Comparison of ENCODE assay signal across 18 mouse cellular contexts in genomic region chr7:64691831-64692230, GRCm38 (mm10).
DNase-seq lines count a peak whose midpoint lies in the region; ATAC-seq lines count a peak whose summit lies in the region.
"Had no signal": no experiment of that assay in that cellular context is flagged by ENCODE, and none has a peak within 500 bp of the region (broad histone marks: within the 10 kb centered on the region; RNA-seq: fewer than 3 reads in every experiment).

No protein-coding gene starts in this region.

- no peak overlapping the region for H3K4me3 ChIP-seq in midbrain, embryonic 11.5 days (ENCODE audit: low read depth, low read length)
- no peak overlapping the region for H3K4me3 ChIP-seq in midbrain, embryonic 16.5 days (ENCODE audit: low read depth, low read length)

- peak; percentile 78 for DNase-seq in heart, adult 11 months
- no peak for DNase-seq in heart, adult 9 months (ENCODE audit: low spot score in 2 of 2)
- DNase-seq in midbrain, embryonic 11.5 days (ENCODE audit: low spot score, missing footprints): peak; percentile 65
- DNase-seq: adrenal gland, adult 2 months; adrenal gland, adult 8-10 months; adrenal gland, postnatal 10 days; adrenal gland, postnatal 14 days; adrenal gland, postnatal 25 days; adrenal gland, postnatal 36 days; B cell, adult 2 months; cerebellum, adult 11 months; cerebellum, adult 11-12 months; cerebellum, adult 18-20 months had no signal

- 100% methylated on average over 2 of the region's 2 CpGs for WGBS in midbrain, embryonic 11.5 days
- WGBS in midbrain, embryonic 16.5 days: 93% methylated on average over 2 of the region's 2 CpGs

- no peak overlapping the region for H3K4me2 ChIP-seq in midbrain, embryonic 11.5 days
- H3K4me2 ChIP-seq in midbrain, embryonic 16.5 days (ENCODE audit: low read length): no peak overlapping the region

- H3K36me3 ChIP-seq in midbrain, embryonic 11.5 days (ENCODE audit: control insufficient read depth, insufficient read depth, low read length): no peaks in the 10 kb centered on the region
- no peaks in the 10 kb centered on the region; the same call in 1 of the 2 replicates for H3K36me3 ChIP-seq in midbrain, embryonic 16.5 days (ENCODE audit: control insufficient read depth, insufficient read depth, low read length)
- H3K36me3 ChIP-seq: G1E had no signal

- H3K9me3 ChIP-seq in midbrain, embryonic 11.5 days (ENCODE audit: control insufficient read depth, low read length): no peaks in the 10 kb centered on the region
- H3K9me3 ChIP-seq in midbrain, embryonic 16.5 days (replicated peaks; ENCODE audit: control insufficient read depth, low read length, poor library complexity, severe bottlenecking): no peaks in the 10 kb centered on the region

- no peak overlapping the region for H3K27ac ChIP-seq in midbrain, embryonic 11.5 days (ENCODE audit: low read depth, low read length)
- H3K27ac ChIP-seq in midbrain, embryonic 16.5 days (ENCODE audit: low read length): no peak overlapping the region

- H3K27me3 ChIP-seq in midbrain, embryonic 11.5 days (ENCODE audit: control insufficient read depth, insufficient read depth, low read length): no peaks in the 10 kb centered on the region
- H3K27me3 ChIP-seq in midbrain, embryonic 16.5 days (ENCODE audit: control insufficient read depth, insufficient read depth, low read depth, low read length): no peaks in the 10 kb centered on the region
- H3K27me3 ChIP-seq: Patski had no signal

- ATAC-seq in midbrain, embryonic 11.5 days (ENCODE audit: low FRiP score): no peak
- no peak for ATAC-seq in midbrain, embryonic 16.5 days
- ATAC-seq: activated CD4-positive, CD25-positive, alpha-beta regulatory T cell, adult 4 months; CD4-positive, CD25-positive, alpha-beta regulatory T cell, adult 4 months; Patski had no signal

- no peak overlapping the region for H3K9ac ChIP-seq in midbrain, embryonic 11.5 days (ENCODE audit: low read length)
- no peak overlapping the region for H3K9ac ChIP-seq in midbrain, embryonic 16.5 days (ENCODE audit: low read depth, low read length)

- no peaks in the 10 kb centered on the region for H3K4me1 ChIP-seq in midbrain, embryonic 11.5 days (ENCODE audit: control insufficient read depth, insufficient read depth, low read length)
- H3K4me1 ChIP-seq in midbrain, embryonic 16.5 days (ENCODE audit: control insufficient read depth, insufficient read depth, low read length): peaks cover 16% of the 10 kb centered on the region

Comparison
In these comparisons a context has a peak if more than half of its experiments do, and no peak if none do; other contexts are left out.
1. DNase-seq: peak in heart, adult 11 months (single experiment) and midbrain, embryonic 11.5 days (single experiment); none in heart, adult 9 months (0 of 2).